Mouse (Mus musculus) CH12.LX (cell line): ENCODE results near the gene Siglecg. TPM values are rescaled to one million over a fixed set of nuclear protein-coding genes. Genes with fewer than 3 reads are reported as not detected.
A peak's percentile ranks its signal among the peaks of the same experiment; 100 is the strongest.

Experiments used
- DNase-seq: peaks from one replicate; pipeline ENCODE4 v3.0.0-alpha.2; 2013; ENCODE audit errors: extremely low read depth
- H3K27ac ChIP-seq: 2 replicates; pipeline ENCODE4 v1.5.1; 2012; ENCODE audit warnings: low read depth, mild to moderate bottlenecking, control low read depth, moderate library complexity; ENCODE audit not compliant: insufficient read depth
- H3K27me3 ChIP-seq: replicated peaks from 2 replicates; pipeline ENCODE3; 2012; ENCODE audit warnings: inconsistent platforms
- H3K36me3 ChIP-seq, 2 experiments: replicated peaks in 1 of 2; 2 replicates each; pipeline versions ENCODE3 to v1.6.1; 2012; ENCODE audit warnings: inconsistent platforms in 1 of 2, low read length in 1 of 2, mild to moderate bottlenecking in 1 of 2, mixed read lengths in 1 of 2, moderate library complexity in 1 of 2; ENCODE audit not compliant: control insufficient read depth in 1 of 2, insufficient read depth in 1 of 2
- H3K4me1 ChIP-seq, 2 experiments: 2 replicates each; pipeline ENCODE4 v1.6.1; 2012; ENCODE audit warnings: inconsistent platforms in 1 of 2, moderate library complexity in 1 of 2; ENCODE audit not compliant: insufficient read depth in 2 of 2, control insufficient read depth in 1 of 2
- H3K4me2 ChIP-seq: 2 replicates; pipeline ENCODE4 v1.6.1; 2012; ENCODE audit warnings: low read depth, mild to moderate bottlenecking, control low read depth; ENCODE audit not compliant: poor library complexity, insufficient read depth, severe bottlenecking
- H3K4me3 ChIP-seq, 3 experiments: fragments of 150-350 bp in 1 of 3; sonication (generic) in 1 of 3; replicated peaks in 1 of 3; 2 replicates each; pipeline versions ENCODE3 to v1.5.1; 2011 to 2012; ENCODE audit warnings: low read depth in 2 of 3, low read length in 2 of 3, mild to moderate bottlenecking in 2 of 3, moderate library complexity in 2 of 3, control low read depth in 1 of 3, improper control_type of control experiment in 1 of 3, inconsistent platforms in 1 of 3, mixed read lengths in 1 of 3; ENCODE audit not compliant: poor library complexity in 1 of 3
- H3K79me2 ChIP-seq: replicated peaks from 2 replicates; pipeline ENCODE4 v1.6.1; 2012; ENCODE audit warnings: mild to moderate bottlenecking, moderate library complexity; ENCODE audit not compliant: control insufficient read depth, poor library complexity, insufficient read depth, severe bottlenecking; ENCODE audit errors: extremely low read depth
- H3K9ac ChIP-seq: 2 replicates; pipeline ENCODE4 v1.6.1; 2012; ENCODE audit warnings: low read depth, mild to moderate bottlenecking, control low read depth, moderate library complexity; ENCODE audit not compliant: insufficient read depth
- H3K9me3 ChIP-seq: replicated peaks from 2 replicates; pipeline ENCODE3; 2012; ENCODE audit warnings: low read length, inconsistent platforms, mixed read lengths
- CHD1 ChIP-seq: IDR thresholded peaks from 2 replicates; pipeline ENCODE4 v1.6.1; 2012; ENCODE audit warnings: low read depth, low read length, improper control_type of control experiment, inconsistent platforms
- CHD2 ChIP-seq: IDR thresholded peaks from 2 replicates; pipeline ENCODE4 v1.6.1; 2011; ENCODE audit warnings: low read length, improper control_type of control experiment
- CTCF ChIP-seq, 2 experiments: IDR thresholded peaks in 1 of 2; conservative IDR thresholded peaks in 1 of 2; 2 replicates each; pipeline ENCODE4 v1.5.1; 2011 to 2012; ENCODE audit warnings: low read depth in 2 of 2, low read length in 2 of 2, improper control_type of control experiment in 1 of 2, inconsistent platforms in 1 of 2, mild to moderate bottlenecking in 1 of 2, moderate library complexity in 1 of 2
- JUN ChIP-seq: IDR thresholded peaks from 2 replicates; pipeline ENCODE4 v1.6.1; 2011; ENCODE audit warnings: low read depth, mild to moderate bottlenecking, low read length, improper control_type of control experiment, moderate library complexity; ENCODE audit not compliant: insufficient read depth
- MAX ChIP-seq: IDR thresholded peaks from 2 replicates; pipeline ENCODE4 v1.6.1; 2011; ENCODE audit warnings: low read length, improper control_type of control experiment
- NELFE ChIP-seq: IDR thresholded peaks from 2 replicates; pipeline ENCODE4 v1.6.1; 2011; ENCODE audit warnings: low read depth, low read length, improper control_type of control experiment
- NRF1 ChIP-seq: IDR thresholded peaks from 2 replicates; pipeline ENCODE4 v1.6.1; 2014; ENCODE audit warnings: low read depth, mild to moderate bottlenecking, inconsistent platforms, low read length, improper control_type of control experiment, moderate library complexity
- RAD21 ChIP-seq: IDR thresholded peaks from 2 replicates; pipeline ENCODE4 v1.6.1; 2011; ENCODE audit warnings: low read depth, mild to moderate bottlenecking, low read length, improper control_type of control experiment, moderate library complexity
- RCOR1 ChIP-seq: conservative IDR thresholded peaks from 2 replicates; pipeline ENCODE4 v1.6.1; 2012; ENCODE audit warnings: low read depth, mild to moderate bottlenecking, inconsistent platforms, low read length, improper control_type of control experiment
- SMC3 ChIP-seq: IDR thresholded peaks from 2 replicates; pipeline ENCODE4 v1.6.1; 2011; ENCODE audit warnings: low read depth, low read length, improper control_type of control experiment
- TCF12 ChIP-seq: IDR thresholded peaks from 2 replicates; pipeline ENCODE4 v1.6.1; 2014; ENCODE audit warnings: low read depth, mild to moderate bottlenecking, inconsistent platforms, low read length, improper control_type of control experiment
- USF2 ChIP-seq: conservative IDR thresholded peaks from 2 replicates; pipeline ENCODE4 v1.6.1; 2011; ENCODE audit warnings: low read depth, low read length, improper control_type of control experiment
- ZC3H11A ChIP-seq: IDR thresholded peaks from 2 replicates; pipeline ENCODE4 v1.6.1; 2012; ENCODE audit warnings: low read depth, mild to moderate bottlenecking, inconsistent platforms, low read length, improper control_type of control experiment
- ZNF384 ChIP-seq: IDR thresholded peaks from 2 replicates; pipeline ENCODE4 v1.6.1; 2012; ENCODE audit warnings: low read depth, low read length, improper control_type of control experiment, inconsistent platforms
- dilution Hi-C: fragments of 300-500 bp; cut with MboI; formaldehyde crosslinking; loops from 2 replicates; pipeline ENCODE4 v1.14.3; 2020; ENCODE audit warnings: low sequenced_read_pairs; ENCODE audit not compliant: extremely low pct_unique_long_range_greater_than_20kb, extremely low pct_ligation_motif_present
- in situ Hi-C: fragments of 300-500 bp; cut with MboI; formaldehyde crosslinking; loops from 3 replicates; pipeline ENCODE4 v1.14.3; 2019; ENCODE audit warnings: low sequenced_read_pairs, low pct_ligation_motif_present, low pct_unique_long_range_greater_than_20kb, mixed read lengths
- polyA plus RNA-seq: library from polyadenylated mRNA; unstranded; fragments of >175 nt; gene quantifications from 2 replicates; pipeline ENCODE4 v1.2.1, GENCODE M21; 2012; ENCODE audit warnings: low read depth; ENCODE audit not compliant: insufficient read length
- total RNA-seq, 2 experiments: library from RNA; depleted of rRNA; stranded (reverse); fragments of 300-350 nt in 1 of 2; fragments of >200 nt in 1 of 2; gene quantifications; 2 replicates each; pipeline ENCODE4 v1.2.3; 2012 to 2014

The Siglecg gene
- total and polyA plus RNA-seq, 3 experiments = 29.7 to 58.2 (median 31.2) TPM

DNA sequence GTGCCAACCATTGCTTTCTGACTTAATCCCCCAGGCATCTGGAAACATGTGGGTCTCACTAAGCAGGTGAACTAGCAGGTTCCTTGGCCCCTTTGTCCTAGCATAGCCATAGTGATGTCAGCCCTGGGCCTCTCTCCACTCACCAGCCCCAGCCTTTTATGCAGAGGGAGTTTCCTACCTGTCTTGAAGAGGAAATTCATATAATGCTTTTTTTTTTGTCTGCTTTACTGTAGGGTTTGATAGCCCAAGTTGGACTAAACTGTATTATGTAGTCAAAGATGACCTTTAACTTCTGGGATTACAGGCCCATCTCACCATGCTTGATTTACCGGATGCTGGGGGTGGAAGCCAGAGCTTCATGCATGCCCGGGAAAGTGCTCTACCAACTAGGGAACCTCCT lies 41.8 kb downstream of the Siglecg start:
- Histone ChIP-seq H3K4me2 (no peak overlapping the region), H3K4me3 (no peak overlapping the region), H3K9ac (no peak overlapping the region), H3K79me2 (no peaks in the 10 kb centered on the region; the same call in 1 of the 2 replicates), H3K9me3 (no peaks in the 10 kb centered on the region), H3K27ac (no peak overlapping the region), H3K27me3 (no peaks in the 10 kb centered on the region), H3K36me3 (peaks cover 24 to 59% of the 10 kb centered on the region in 2 experiments), H3K4me1 (peaks cover 20 to 59% of the 10 kb centered on the region in 2 experiments)
- no peak for TF ChIP-seq NELFE
- TF ChIP-seq ZNF384 = peak; percentile 69
- in situ Hi-C loops = no loop called here
- DNase-seq = no peak
- dilution Hi-C loops = no loop called here

GRCm38 (mm10) chr7:43451726-43452125 lies 43.7 kb downstream of the Siglecg start:
- no peaks in the 10 kb centered on the region for H3K27me3 ChIP-seq
- peaks cover 8 to 43% of the 10 kb centered on the region in 2 experiments for H3K4me1 ChIP-seq
- DNase-seq = no peak
- dilution Hi-C loops (no loop called here), in situ Hi-C loops (no loop called here)
- no peak overlapping the region for H3K4me3 ChIP-seq
- TF ChIP-seq JUN = no peak
- TF ChIP-seq CTCF (conservative IDR thresholded peaks at IDR 0.05 in 1 of 2, IDR thresholded peaks at IDR 0.05 in 1 of 2; ENCODE audit: low read depth in 2 of 2, low read length in 2 of 2) = 0 out of 4 replicates have a peak, but pooled peaks of 1 of the 2 experiments have one; percentile 6
- H3K9ac ChIP-seq = no peak overlapping the region
- peaks cover 39 to 78% of the 10 kb centered on the region in 2 experiments for H3K36me3 ChIP-seq
- H3K4me2 ChIP-seq = no peak overlapping the region
- no peak overlapping the region for H3K27ac ChIP-seq
- no peaks in the 10 kb centered on the region; the same call in 1 of the 2 replicates for H3K79me2 ChIP-seq
- H3K9me3 ChIP-seq = no peaks in the 10 kb centered on the region

DNA sequence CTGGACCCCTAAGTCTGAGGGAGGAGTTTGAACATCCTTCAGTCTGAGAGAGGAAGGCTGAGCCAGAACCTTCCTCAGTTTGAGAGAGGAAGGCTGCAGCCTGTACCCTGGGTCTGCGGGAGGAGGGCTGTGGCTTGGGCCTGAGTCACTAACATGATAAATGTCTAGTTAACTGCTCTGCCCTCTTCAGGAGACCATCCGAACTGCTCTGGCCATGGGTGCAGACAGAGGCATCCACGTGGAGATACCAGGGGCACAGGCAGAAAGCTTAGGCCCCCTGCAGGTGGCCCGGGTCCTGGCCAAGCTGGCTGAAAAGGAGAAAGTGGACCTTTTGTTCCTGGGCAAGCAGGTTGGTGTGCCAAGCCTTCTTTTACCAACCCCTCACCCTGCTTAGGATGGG lies 44.6 kb downstream of the Siglecg start:
- Histone ChIP-seq H3K79me2 (no peaks in the 10 kb centered on the region; the same call in 1 of the 2 replicates), H3K27ac (no peak overlapping the region), H3K36me3 (peaks cover 47 to 81% of the 10 kb centered on the region in 2 experiments), H3K27me3 (no peaks in the 10 kb centered on the region), H3K9me3 (no peaks in the 10 kb centered on the region), H3K9ac (no peak overlapping the region), H3K4me1 (peaks cover 4 to 34% of the 10 kb centered on the region in 2 experiments; a peak in 3 of 4 replicates), H3K4me2 (no peak overlapping the region), H3K4me3 (no peak overlapping the region)
- in situ Hi-C loops = no loop called here
- dilution Hi-C loops = no loop called here
- DNase-seq = peak; percentile 52
- TF ChIP-seq MAX = no peak
- TF ChIP-seq TCF12 = no peak
- TF ChIP-seq RAD21 = peak; percentile 24
- no peak for TF ChIP-seq USF2
- TF ChIP-seq CHD2 = no peak
- peak; percentile 29; the same call in 1 of the 2 replicates for TF ChIP-seq SMC3
- no peak for TF ChIP-seq ZC3H11A
- TF ChIP-seq NRF1 = no peak
- TF ChIP-seq CTCF (conservative IDR thresholded peaks at IDR 0.05 in 1 of 2, IDR thresholded peaks at IDR 0.05 in 1 of 2; ENCODE audit: low read depth in 2 of 2, low read length in 2 of 2) = peak; percentile 32 to 58; a peak in 3 of 4 replicates
- no peak for TF ChIP-seq RCOR1
- TF ChIP-seq CHD1 = no peak
